Mouse (Mus musculus) embryonic facial prominence, embryonic 14.5 days (tissue): Measurements from ENCODE around the gene Zscan10. TPM values are rescaled to one million over a fixed set of nuclear protein-coding genes. Genes with fewer than 3 reads are reported as not detected.
A peak's percentile ranks its signal among the peaks of the same experiment; 100 is the strongest.

Source experiments
- ATAC-seq: fragments of 200-750 bp; cut with Nextera tagmentation; 2 replicates; pipeline ENCODE4 v1.8.0; 2017; ENCODE audit warnings: low read depth, moderate number of reproducible peaks, moderate TSS enrichment
- DNase-seq: peaks from one replicate; pipeline ENCODE4 v3.0.0-alpha.2; 2015; ENCODE audit warnings: low spot score
- H3K27ac ChIP-seq: fragments of 300-500 bp; sonication (generic); replicated peaks from 2 replicates; pipeline ENCODE4 v1.5.1; 2014; ENCODE audit warnings: low read depth, mild to moderate bottlenecking, low read length, moderate library complexity
- H3K27me3 ChIP-seq: fragments of 300-500 bp; sonication (generic); replicated peaks from 2 replicates; pipeline ENCODE4 v1.6.1; 2014; ENCODE audit warnings: low read length; ENCODE audit not compliant: control insufficient read depth, insufficient read depth
- H3K36me3 ChIP-seq: fragments of 300-500 bp; sonication (generic); 2 replicates; pipeline ENCODE4 v1.6.1; 2014; ENCODE audit warnings: low read length, mixed read lengths; ENCODE audit not compliant: control insufficient read depth, insufficient read depth
- H3K4me1 ChIP-seq: fragments of 300-500 bp; sonication (generic); 2 replicates; pipeline ENCODE4 v1.6.1; 2014; ENCODE audit warnings: antibody characterized with exemption, low read length; ENCODE audit not compliant: control insufficient read depth, insufficient read depth
- H3K4me2 ChIP-seq: fragments of 300-500 bp; sonication (generic); 2 replicates; pipeline ENCODE4 v1.6.1; 2014; ENCODE audit warnings: low read depth, mild to moderate bottlenecking, low read length, moderate library complexity, mixed read lengths
- H3K4me3 ChIP-seq: fragments of 300-500 bp; sonication (generic); 2 replicates; pipeline ENCODE4 v1.5.1; 2014; ENCODE audit warnings: low read depth, mild to moderate bottlenecking, low read length
- H3K9ac ChIP-seq: fragments of 300-500 bp; sonication (generic); 2 replicates; pipeline ENCODE4 v1.6.1; 2014; ENCODE audit warnings: low read depth, mild to moderate bottlenecking, low read length, moderate library complexity, mixed read lengths
- H3K9me3 ChIP-seq: fragments of 300-500 bp; sonication (generic); 2 replicates; pipeline ENCODE4 v1.6.1; 2016; ENCODE audit warnings: low read length; ENCODE audit not compliant: control insufficient read depth
- WGBS: fragments of 180-500 bp; shearing (Covaris S2); extraction: QIAGEN DNeasy Blood & Tissue Kit; methylation state at CpG from one replicate; pipeline ENCODE4 v1.1.7; 2014; 5-methylcytosine and 5-hydroxymethylcytosine counted together
- polyA plus RNA-seq: library from polyadenylated mRNA; unstranded; fragments of >200 nt; fragmentation: Nextera tagmentation; extraction: Ambion mirVana; gene quantifications from 2 replicates; pipeline ENCODE4 v1.2.1, GENCODE M21; 2014

The Zscan10 gene
- polyA plus RNA-seq = 0.14 TPM in 1 of 2 replicates, not detected in the other

DNA sequence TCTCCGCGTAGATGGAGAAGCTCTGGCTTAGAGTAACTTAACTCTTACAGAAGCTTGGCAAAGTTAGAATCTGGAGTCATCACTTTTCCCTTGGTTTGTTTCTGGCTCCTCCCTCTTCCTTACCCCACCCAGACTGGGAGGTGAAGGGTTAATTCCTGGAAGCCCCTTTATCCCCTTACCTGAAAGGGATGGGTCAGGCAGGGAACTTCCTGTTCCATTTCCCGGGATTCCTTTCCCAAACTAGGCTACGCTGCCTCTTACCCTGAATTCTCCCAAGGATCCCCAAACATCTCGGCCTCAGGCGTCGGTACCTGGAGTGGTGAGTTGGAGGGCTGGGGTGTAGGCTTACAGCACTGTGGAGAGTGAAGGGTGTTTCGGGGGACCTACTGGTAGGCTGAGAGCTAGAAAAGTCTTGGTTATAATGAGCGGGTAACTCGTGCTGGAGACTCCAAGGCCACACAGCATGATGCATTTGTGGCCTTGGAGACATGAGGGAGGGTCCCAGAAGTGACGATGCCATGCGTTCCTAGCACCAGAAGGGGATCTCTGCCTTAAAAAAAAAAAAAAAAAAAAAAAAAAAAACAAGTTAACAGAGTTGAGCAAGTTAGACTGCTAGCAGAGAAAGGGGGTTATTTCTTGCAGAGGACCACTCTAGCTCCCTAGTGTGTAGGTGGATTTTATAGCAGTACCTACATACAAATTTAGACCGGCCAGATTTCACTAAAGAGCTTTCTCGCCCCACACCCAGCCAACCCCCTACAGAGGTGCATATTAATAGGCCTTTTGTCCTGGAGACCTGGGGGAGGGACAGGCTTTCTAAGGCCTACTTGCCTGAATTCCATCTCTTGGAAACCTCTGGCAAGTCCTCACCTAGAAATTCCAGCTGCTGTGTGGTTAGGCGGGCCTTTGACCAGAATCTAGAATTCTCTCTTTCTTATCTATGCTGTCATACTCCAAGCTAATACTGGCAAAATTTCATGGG, at the start of gene Zscan10:
Zscan10 (plus strand) TSS at position 216 of the 982 bp plus-strand sequence.
- WGBS = 42% methylated on average over 15 of the region's 15 CpGs
- Histone ChIP-seq H3K27ac (peak within 1 kb of the TSS; percentile 82; the same call in 1 of the 2 replicates), H3K9ac (peak within 1 kb of the TSS; percentile 58; the same call in 1 of the 2 replicates), H3K4me1 (no peaks in the 10 kb centered on the region; the same call in 1 of the 2 replicates), H3K4me3 (peak within 1 kb of the TSS; percentile 34; the same call in 1 of the 2 replicates), H3K27me3 (no peaks in the 10 kb centered on the region), H3K9me3 (no peaks in the 10 kb centered on the region), H3K4me2 (peak within 1 kb of the TSS; percentile 61), H3K36me3 (no peaks in the 10 kb centered on the region)
- DNase-seq = no peak
- ATAC-seq = no peak

DNA sequence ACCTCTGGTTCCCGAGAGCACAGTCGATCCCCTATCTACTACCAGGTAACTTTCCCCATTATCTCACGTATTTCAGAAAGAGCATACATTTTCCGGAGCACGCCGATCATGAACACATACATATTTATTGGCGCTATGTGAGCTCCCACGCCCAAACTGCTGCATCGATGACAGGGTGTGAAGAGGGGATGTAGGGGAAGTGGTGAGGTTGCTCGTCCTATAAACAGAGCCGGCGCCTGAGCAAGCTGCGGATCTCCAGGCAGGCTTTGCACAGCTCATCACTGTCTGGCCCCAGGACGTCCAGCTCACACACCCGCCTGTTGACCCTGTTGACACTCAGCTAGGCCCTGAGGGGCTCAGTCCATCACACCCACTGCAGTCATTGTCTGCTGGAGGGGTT, 49.8 kb upstream of the Zscan10 start:
- Histone ChIP-seq H3K36me3 (peaks cover 4% of the 10 kb centered on the region; the same call in 1 of the 2 replicates), H3K9me3 (no peaks in the 10 kb centered on the region), H3K27me3 (no peaks in the 10 kb centered on the region), H3K4me3 (peak overlapping the region; percentile 59), H3K27ac (peak overlapping the region; percentile 85), H3K4me1 (peaks cover 11% of the 10 kb centered on the region), H3K9ac (peak overlapping the region; percentile 72), H3K4me2 (peak overlapping the region; percentile 77)
- ATAC-seq (no peak), DNase-seq (no peak)
- 1% methylated on average over 15 of the region's 15 CpGs for WGBS

DNA sequence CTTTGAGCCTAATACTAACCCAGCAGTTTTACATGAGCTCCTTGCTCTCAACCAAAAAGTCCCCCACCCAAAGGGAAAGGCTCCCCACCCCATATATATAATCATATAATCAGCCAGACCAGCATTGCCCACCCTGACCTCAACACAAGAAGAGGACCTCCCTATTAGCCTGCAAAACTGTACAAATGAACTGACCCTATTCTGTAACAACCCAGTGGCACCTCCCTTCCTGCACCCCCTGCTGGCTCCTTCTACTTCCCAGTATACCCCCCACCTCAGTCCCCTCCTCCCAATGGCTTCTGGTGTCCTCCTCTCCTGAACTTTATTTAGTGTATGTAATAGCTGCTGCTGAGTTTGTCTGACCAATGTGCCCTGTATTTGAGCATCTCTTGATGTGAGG, 49.2 kb upstream of the Zscan10 start:
- no peaks in the 10 kb centered on the region for H3K27me3 ChIP-seq
- peaks cover 11% of the 10 kb centered on the region for H3K4me1 ChIP-seq
- H3K9me3 ChIP-seq = no peaks in the 10 kb centered on the region
- H3K27ac ChIP-seq = peak overlapping the region; percentile 85; the same call in 1 of the 2 replicates
- peak overlapping the region; percentile 77 for H3K4me2 ChIP-seq
- H3K36me3 ChIP-seq = peaks cover 9% of the 10 kb centered on the region; the same call in 1 of the 2 replicates
- DNase-seq (no peak), ATAC-seq (no peak)
- peak overlapping the region; percentile 72 for H3K9ac ChIP-seq
- peak overlapping the region; percentile 59 for H3K4me3 ChIP-seq

DNA sequence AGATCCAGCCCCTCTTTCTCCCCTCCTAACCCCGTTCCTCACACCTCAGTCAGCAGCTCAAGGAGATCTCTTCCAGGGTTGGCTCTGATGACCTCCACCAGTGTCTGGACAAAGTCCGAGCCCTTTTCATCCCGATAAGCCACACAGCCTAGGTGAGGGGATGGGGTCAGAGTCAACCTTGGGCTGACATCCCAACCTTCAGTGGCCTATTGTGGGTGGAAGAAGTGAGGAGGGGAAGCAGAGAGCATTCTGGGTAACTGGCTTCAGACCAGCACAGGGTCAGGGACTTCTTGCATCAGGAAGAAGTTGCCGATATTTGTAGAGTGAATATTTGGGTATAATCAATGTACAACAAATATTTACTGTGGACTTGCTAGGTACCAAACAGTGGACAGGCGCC, 48.7 kb upstream of the Zscan10 start:
- 76% methylated on average over 5 of the region's 5 CpGs for WGBS
- Histone ChIP-seq H3K9me3 (no peaks in the 10 kb centered on the region), H3K4me1 (peaks cover 11% of the 10 kb centered on the region), H3K9ac (no peak overlapping the region), H3K36me3 (peaks cover 15% of the 10 kb centered on the region; the same call in 1 of the 2 replicates), H3K4me2 (no peak overlapping the region), H3K4me3 (no peak overlapping the region), H3K27me3 (no peaks in the 10 kb centered on the region), H3K27ac (no peak overlapping the region)
- no peak for DNase-seq
- no peak for ATAC-seq

DNA sequence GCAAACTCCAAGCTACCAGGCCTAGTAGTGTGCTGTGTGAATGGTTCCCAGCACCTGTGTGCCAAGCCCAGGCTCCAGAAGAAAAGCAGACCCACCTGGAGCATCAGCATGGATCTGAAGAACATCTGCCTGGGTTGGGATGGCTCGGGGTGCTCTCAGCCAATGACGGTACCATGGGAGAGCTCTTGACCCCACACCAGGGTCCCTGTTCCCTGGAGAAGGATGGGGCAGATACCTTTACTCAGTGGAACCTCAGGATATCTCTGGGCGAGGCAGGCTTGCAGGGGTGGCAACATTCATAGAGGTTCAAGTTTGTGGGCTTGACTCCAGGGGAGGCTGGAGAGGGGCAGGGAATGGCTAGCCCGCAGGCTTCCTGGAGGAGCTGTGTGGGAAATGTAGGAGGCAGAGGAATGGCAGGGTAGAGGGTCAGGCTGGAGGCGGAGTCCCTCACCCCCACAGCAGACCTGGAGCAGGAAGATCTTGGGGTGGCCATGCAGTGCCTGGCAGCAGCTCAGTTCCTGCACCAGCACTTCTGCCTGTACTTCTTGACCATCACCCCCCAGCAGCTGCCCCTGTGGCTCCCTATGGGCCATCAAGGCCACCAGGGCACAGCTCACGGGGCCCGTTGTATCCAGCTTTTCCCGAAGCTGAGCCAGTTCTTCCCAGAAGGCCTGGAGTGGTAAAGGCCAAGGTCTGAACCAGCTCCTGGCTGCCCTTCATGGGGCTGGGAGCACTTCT, 47.6 kb upstream of the Zscan10 start:
- H3K4me3 ChIP-seq = no peak overlapping the region
- WGBS = 86% methylated on average over 8 of the region's 8 CpGs
- no peaks in the 10 kb centered on the region for H3K27me3 ChIP-seq
- peaks cover 11% of the 10 kb centered on the region for H3K4me1 ChIP-seq
- H3K36me3 ChIP-seq = peaks cover 26% of the 10 kb centered on the region
- no peak for ATAC-seq
- DNase-seq = no peak
- H3K27ac ChIP-seq = no peak overlapping the region
- no peak overlapping the region for H3K9ac ChIP-seq
- H3K9me3 ChIP-seq = no peaks in the 10 kb centered on the region
- no peak overlapping the region for H3K4me2 ChIP-seq

DNA sequence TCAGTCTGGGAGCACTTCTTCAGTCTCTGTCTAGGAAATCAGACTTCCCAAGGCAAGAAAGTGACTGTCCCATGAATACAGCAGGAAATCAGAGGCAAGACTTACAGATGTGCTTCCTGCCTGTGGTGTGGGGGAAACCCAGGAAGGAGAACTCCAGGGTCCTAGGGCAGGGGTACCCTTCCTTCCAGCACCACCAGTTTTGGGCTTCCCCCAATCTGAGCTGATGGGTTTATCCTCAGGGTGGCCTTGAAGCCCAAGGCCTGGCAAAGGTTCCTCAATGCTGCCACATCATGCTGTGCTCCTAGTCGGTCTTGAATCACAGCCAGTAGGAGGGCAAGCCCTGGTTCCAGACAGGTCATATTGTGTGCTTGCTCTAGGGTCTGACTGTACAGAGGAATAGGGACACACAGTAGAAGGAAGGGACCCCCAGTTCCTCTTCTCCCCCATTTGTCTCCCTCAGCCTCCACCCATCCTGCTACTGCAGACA, 47.0 kb upstream of the Zscan10 start:
- WGBS = 50% methylated on average over 1 of the region's 1 CpGs
- H3K4me2 ChIP-seq = no peak overlapping the region
- no peak for DNase-seq
- H3K9me3 ChIP-seq = no peaks in the 10 kb centered on the region
- H3K9ac ChIP-seq = no peak overlapping the region
- H3K4me1 ChIP-seq = peaks cover 11% of the 10 kb centered on the region
- no peak overlapping the region for H3K4me3 ChIP-seq
- no peaks in the 10 kb centered on the region for H3K27me3 ChIP-seq
- no peak for ATAC-seq
- H3K36me3 ChIP-seq = peaks cover 31% of the 10 kb centered on the region
- H3K27ac ChIP-seq = no peak overlapping the region

DNA sequence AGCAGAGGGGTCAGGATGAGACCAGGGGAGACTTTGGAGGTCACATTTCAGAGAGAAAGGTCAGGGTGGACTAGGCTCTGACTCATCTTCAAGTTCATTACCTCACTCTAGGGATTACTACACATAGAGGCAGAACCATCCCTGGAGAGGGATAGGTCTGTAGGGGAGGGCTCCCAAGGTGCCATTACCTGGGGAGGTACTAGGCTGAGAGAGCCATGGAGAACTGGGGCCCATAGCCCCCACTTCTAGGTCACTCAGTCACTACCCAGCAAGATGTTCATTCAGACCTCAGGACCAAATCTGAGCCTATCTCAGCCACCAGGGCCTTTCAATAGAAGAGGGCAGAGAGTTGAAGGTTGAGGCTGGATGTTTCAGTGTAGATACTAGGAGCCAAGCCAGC, 46.3 kb upstream of the Zscan10 start:
- Histone ChIP-seq H3K4me3 (no peak overlapping the region), H3K4me1 (peaks cover 10% of the 10 kb centered on the region), H3K27ac (no peak overlapping the region), H3K27me3 (no peaks in the 10 kb centered on the region), H3K36me3 (peaks cover 38% of the 10 kb centered on the region), H3K4me2 (no peak overlapping the region), H3K9ac (no peak overlapping the region), H3K9me3 (no peaks in the 10 kb centered on the region)
- ATAC-seq (no peak), DNase-seq (no peak)

DNA sequence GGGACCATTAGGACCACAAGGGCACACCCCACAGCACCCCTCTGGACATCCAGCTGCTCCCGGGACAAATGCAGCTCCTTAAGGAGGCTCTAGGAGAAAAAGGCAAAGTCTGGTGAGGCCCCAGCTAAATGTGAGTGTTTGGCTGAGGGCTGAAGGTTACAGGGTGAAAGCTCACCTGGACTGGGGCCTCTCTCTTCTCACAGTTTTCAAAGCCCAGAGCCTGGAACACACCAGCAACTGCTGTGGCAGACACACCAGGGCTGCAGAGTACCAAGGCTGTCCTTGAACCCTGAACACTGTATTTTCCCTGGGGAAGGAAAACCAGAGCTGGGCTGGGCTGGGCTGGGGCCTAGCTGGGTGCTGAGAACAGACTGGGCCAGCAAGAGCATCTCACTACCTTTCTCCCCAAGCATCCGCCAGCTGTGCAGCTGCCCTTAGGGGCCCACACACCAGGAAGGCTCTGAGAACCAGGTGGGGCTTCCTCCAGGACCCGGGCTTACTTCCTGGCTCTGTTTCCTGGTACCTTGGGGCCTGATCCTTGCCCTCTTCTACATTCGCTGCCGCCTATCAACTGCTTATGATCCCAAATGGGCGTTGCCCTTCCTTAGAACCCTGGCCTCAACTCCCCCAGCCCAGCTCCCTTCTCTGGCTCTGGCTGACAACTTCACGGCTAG, 45.3 kb upstream of the Zscan10 start:
- H3K4me3 ChIP-seq = no peak overlapping the region
- 65% methylated on average over 6 of the region's 7 CpGs for WGBS
- H3K4me1 ChIP-seq = peaks cover 4% of the 10 kb centered on the region; the same call in 1 of the 2 replicates
- no peaks in the 10 kb centered on the region for H3K9me3 ChIP-seq
- H3K27me3 ChIP-seq = no peaks in the 10 kb centered on the region
- no peak overlapping the region for H3K27ac ChIP-seq
- ATAC-seq (no peak), DNase-seq (no peak)
- H3K36me3 ChIP-seq = peaks cover 48% of the 10 kb centered on the region
- H3K4me2 ChIP-seq = no peak overlapping the region
- H3K9ac ChIP-seq = no peak overlapping the region
